In the genomic region with DNA sequence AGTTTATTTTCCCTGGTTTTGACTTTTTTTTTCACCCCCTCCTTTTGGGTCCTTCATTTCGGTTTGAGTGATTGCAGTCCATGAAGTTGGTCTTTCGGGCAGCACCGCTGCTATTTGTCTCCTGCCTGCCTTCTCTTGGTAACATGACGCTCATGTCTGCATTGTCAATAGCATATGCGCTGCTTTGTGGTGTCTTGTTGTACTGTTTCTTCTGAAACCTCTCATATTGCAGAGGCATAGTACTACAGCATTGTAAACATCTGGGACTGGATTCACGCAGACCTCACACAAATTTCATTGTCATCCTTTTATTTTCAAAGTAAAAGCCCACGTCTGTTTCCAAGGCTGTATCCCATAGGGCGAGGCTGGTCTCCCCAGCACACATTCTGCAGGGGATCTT, we compare ENCODE assay signal across 11 mouse cellular contexts. TPM values are rescaled to one million over a fixed set of nuclear protein-coding genes. Genes with fewer than 3 reads are reported as not detected.
DNase-seq lines count a peak whose midpoint lies in the region; ATAC-seq and TF ChIP-seq lines count a peak whose summit lies in the region.
"Had no signal": no experiment of that assay in that cellular context is flagged by ENCODE, and none has a peak within 500 bp of the region (broad histone marks: within the 10 kb centered on the region; RNA-seq: fewer than 3 reads in every experiment).

No protein-coding gene starts in this region.

- no peak overlapping the region for H3K27ac ChIP-seq in heart, embryonic 13.5 days (replicated peaks)
- H3K27ac ChIP-seq in heart, adult 2 months = no peak overlapping the region
- no peak overlapping the region for H3K27ac ChIP-seq in forebrain, postnatal 0 days (ENCODE audit: low read depth, low read length)
- no peak overlapping the region for H3K27ac ChIP-seq in midbrain, embryonic 13.5 days
- H3K27ac ChIP-seq: liver, embryonic 15.5 days had no signal

- 17% methylated on average over 8 of the region's 8 CpGs for WGBS in heart, embryonic 13.5 days
- WGBS in heart, adult 2 months = 31% methylated on average over 8 of the region's 8 CpGs
- WGBS in forebrain, postnatal 0 days = 13% methylated on average over 8 of the region's 8 CpGs
- 7% methylated on average over 8 of the region's 8 CpGs for WGBS in midbrain, embryonic 13.5 days

- H3K36me3 ChIP-seq in heart, embryonic 13.5 days = no peaks in the 10 kb centered on the region
- H3K36me3 ChIP-seq in heart, adult 2 months (ENCODE audit: control insufficient read depth, insufficient read depth, low read length) = no peaks in the 10 kb centered on the region
- no peaks in the 10 kb centered on the region for H3K36me3 ChIP-seq in forebrain, postnatal 0 days (ENCODE audit: insufficient read depth)
- H3K36me3 ChIP-seq in midbrain, embryonic 13.5 days = no peaks in the 10 kb centered on the region
- H3K36me3 ChIP-seq: liver, embryonic 15.5 days had no signal

- 0 out of 2 replicates have a peak overlapping the region, but pooled peaks have one; percentile 3 for H3K9ac ChIP-seq in heart, embryonic 13.5 days
- no peak overlapping the region for H3K9ac ChIP-seq in heart, adult 2 months (ENCODE audit: low read depth, low read length)
- no peak overlapping the region for H3K9ac ChIP-seq in forebrain, postnatal 0 days
- no peak overlapping the region for H3K9ac ChIP-seq in midbrain, embryonic 13.5 days (replicated peaks)
- H3K9ac ChIP-seq: liver, embryonic 15.5 days had no signal

- peak overlapping the region; percentile 66 for H3K4me3 ChIP-seq in heart, embryonic 13.5 days
- H3K4me3 ChIP-seq in heart, adult 2 months = no peak overlapping the region
- H3K4me3 ChIP-seq in forebrain, postnatal 0 days (ENCODE audit: low read depth, low read length) = peak overlapping the region; percentile 54
- H3K4me3 ChIP-seq in midbrain, embryonic 13.5 days (replicated peaks) = peak overlapping the region; percentile 55
- H3K4me3 ChIP-seq: liver, embryonic 15.5 days had no signal

- TF ChIP-seq EP300 in heart, adult 2 months (IDR thresholded peaks at IDR 0.05; ENCODE audit: insufficient read depth, low read depth, low read length) = no peak

- intact Hi-C loops in heart, adult 2 months (cut with DNase I) = no loop called here

- peaks cover 39% of the 10 kb centered on the region for H3K27me3 ChIP-seq in heart, embryonic 13.5 days (replicated peaks)
- H3K27me3 ChIP-seq in heart, adult 2 months (ENCODE audit: control insufficient read depth, insufficient read depth, low read length) = peaks cover 2% of the 10 kb centered on the region; the same call in 1 of the 2 replicates
- H3K27me3 ChIP-seq in forebrain, postnatal 0 days (ENCODE audit: insufficient read depth, low read length) = peaks cover 13% of the 10 kb centered on the region; the same call in 1 of the 2 replicates
- H3K27me3 ChIP-seq in midbrain, embryonic 13.5 days = peaks cover 41% of the 10 kb centered on the region

- H3K79me2 ChIP-seq in heart, adult 2 months (replicated peaks; ENCODE audit: control insufficient read depth, insufficient read depth, low read length) = no peaks in the 10 kb centered on the region

- no peaks in the 10 kb centered on the region for H3K9me3 ChIP-seq in heart, embryonic 13.5 days
- no peaks in the 10 kb centered on the region for H3K9me3 ChIP-seq in forebrain, postnatal 0 days (ENCODE audit: low read length)
- H3K9me3 ChIP-seq in midbrain, embryonic 13.5 days = no peaks in the 10 kb centered on the region
- H3K9me3 ChIP-seq: liver, embryonic 15.5 days had no signal

- peaks cover 21% of the 10 kb centered on the region for H3K4me1 ChIP-seq in heart, embryonic 13.5 days
- H3K4me1 ChIP-seq in heart, adult 2 months (ENCODE audit: control insufficient read depth, insufficient read depth, low read length) = no peaks in the 10 kb centered on the region
- H3K4me1 ChIP-seq in forebrain, postnatal 0 days (ENCODE audit: insufficient read depth) = peaks cover 6% of the 10 kb centered on the region; the same call in 1 of the 2 replicates
- peaks cover 33% of the 10 kb centered on the region for H3K4me1 ChIP-seq in midbrain, embryonic 13.5 days (replicated peaks)
- H3K4me1 ChIP-seq: liver, embryonic 15.5 days had no signal

- DNase-seq in heart, adult 2 months = no peak
- DNase-seq in adipocyte (ENCODE audit: low spot score) = peak; percentile 28
- no peak for DNase-seq in forebrain, postnatal 0 days
- DNase-seq in urinary bladder, postnatal 25 days (ENCODE audit: low spot score) = no peak
- DNase-seq in layer of hippocampus, postnatal 14 days (ENCODE audit: low spot score in 2 of 2) = no peak
- DNase-seq in cerebellum, adult 9-11 months = no peak
- DNase-seq: gastrocnemius, postnatal 25 days had no signal

- peak overlapping the region; percentile 93 for H3K4me2 ChIP-seq in heart, embryonic 13.5 days
- H3K4me2 ChIP-seq in forebrain, postnatal 0 days (ENCODE audit: low read depth) = peak overlapping the region; percentile 96
- H3K4me2 ChIP-seq in midbrain, embryonic 13.5 days (replicated peaks) = peak overlapping the region; percentile 95
- H3K4me2 ChIP-seq: liver, embryonic 15.5 days had no signal

- no peak for ATAC-seq in heart, embryonic 13.5 days (ENCODE audit: extremely low read depth, insufficient number of reproducible peaks, low FRiP score, low TSS enrichment)
- ATAC-seq in forebrain, postnatal 0 days = no peak
- ATAC-seq in midbrain, embryonic 13.5 days = no peak

- no peak for TF ChIP-seq POLR2A in heart, adult 2 months (IDR thresholded peaks at IDR 0.05; ENCODE audit: insufficient read depth, low read depth, low read length)

- no peak for TF ChIP-seq CTCF in heart, adult 2 months (IDR thresholded peaks at IDR 0.05)
- TF ChIP-seq CTCF in forebrain, postnatal 0 days (IDR thresholded peaks at IDR 0.05; ENCODE audit: low read depth) = no peak

RNA-seq across cellular contexts. Expression of gene Fgf10, which starts 46.7 kb away (rescaled TPM):
- polyA plus RNA-seq in heart, embryonic 13.5 days (2015; fragmentation: Nextera tagmentation; extraction: Ambion mirVana) = 0.84 and 1.3 TPM in 2 replicates
- total RNA-seq in heart, adult 2 months (2021) = under 1 TPM; 0.44 to 0.57 TPM
- 0.18 and 0.26 TPM in 2 replicates for polyA plus RNA-seq in heart, adult 2 months (2012; rRNA removed)
- total RNA-seq in forebrain, postnatal 0 days (2014; rRNA removed) = 1.3 TPM in 2 replicates
- 2.0 and 2.5 TPM in 2 replicates for polyA plus RNA-seq in forebrain, postnatal 0 days (2015; fragmentation: Nextera tagmentation; extraction: Ambion mirVana)
- 0.67 and 0.75 TPM in 2 replicates for polyA plus RNA-seq in midbrain, embryonic 13.5 days (2015; fragmentation: Nextera tagmentation; extraction: Ambion mirVana)
- total RNA-seq in layer of hippocampus, postnatal 14 days (2021) = 10 to 100 TPM; 10.3 to 11.7 TPM
- polyA plus RNA-seq: spleen, adult 2 months had no signal
